In genomic region chr5:106722771-106723170, GRCm38 (mm10) we compare ENCODE assay signal across 22 mouse cellular contexts. TPM values are rescaled to one million over a fixed set of nuclear protein-coding genes. Genes with fewer than 3 reads are reported as not detected.
A peak's percentile ranks its signal among the peaks of the same experiment; 100 is the strongest.
DNase-seq lines count a peak whose midpoint lies in the region; ATAC-seq and TF ChIP-seq lines count a peak whose summit lies in the region.
"Had no signal": no experiment of that assay in that cellular context is flagged by ENCODE, and none has a peak within 500 bp of the region (broad histone marks: within the 10 kb centered on the region; RNA-seq: fewer than 3 reads in every experiment).

No protein-coding gene starts in this region.

- H3K9ac ChIP-seq in midbrain, embryonic 11.5 days (ENCODE audit: low read length) = no peak overlapping the region
- H3K9ac ChIP-seq in midbrain, embryonic 13.5 days (replicated peaks) = no peak overlapping the region
- no peak overlapping the region for H3K9ac ChIP-seq in MEL (ENCODE audit: control insufficient read depth, low read depth, low read length, poor library complexity, severe bottlenecking)

- H3K27me3 ChIP-seq in midbrain, embryonic 11.5 days (ENCODE audit: control insufficient read depth, insufficient read depth, low read length) = no peaks in the 10 kb centered on the region
- H3K27me3 ChIP-seq in midbrain, embryonic 13.5 days = no peaks in the 10 kb centered on the region
- H3K27me3 ChIP-seq in MEL (ENCODE audit: control insufficient read depth in 1 of 2, insufficient read depth in 2 of 2, low read length in 2 of 2) = no peaks in the 10 kb centered on the region
- H3K27me3 ChIP-seq: CH12.LX had no signal

- H3K9me3 ChIP-seq in midbrain, embryonic 11.5 days (ENCODE audit: control insufficient read depth, low read length) = no peaks in the 10 kb centered on the region
- no peaks in the 10 kb centered on the region for H3K9me3 ChIP-seq in midbrain, embryonic 13.5 days
- no peaks in the 10 kb centered on the region for H3K9me3 ChIP-seq in MEL (replicated peaks; ENCODE audit: insufficient read depth, low read length)
- H3K9me3 ChIP-seq: G1E had no signal

- 0 out of 4 replicates have a peak, but pooled peaks of 1 of the 2 experiments have one; percentile 29 for TF ChIP-seq EP300 in MEL (IDR thresholded peaks at IDR 0.05; ENCODE audit: low read depth in 1 of 2, low read length in 2 of 2)

- no peak overlapping the region for H3K4me3 ChIP-seq in midbrain, embryonic 11.5 days (ENCODE audit: low read depth, low read length)
- H3K4me3 ChIP-seq in midbrain, embryonic 13.5 days (replicated peaks) = no peak overlapping the region
- no peak overlapping the region for H3K4me3 ChIP-seq in MEL (ENCODE audit: control insufficient read depth in 1 of 2, insufficient read depth in 1 of 2, low read depth in 2 of 2, low read length in 2 of 2)

- DNase-seq in heart, adult 11 months = peak; percentile 55
- no peak for DNase-seq in heart, adult 9 months (ENCODE audit: low spot score in 2 of 2)
- DNase-seq in midbrain, embryonic 11.5 days (ENCODE audit: low spot score, missing footprints) = peak; percentile 77
- no peak for DNase-seq in MEL (ENCODE audit: low read depth, low spot score)
- no peak for DNase-seq in frontal cortex, postnatal 10 days (ENCODE audit: low spot score in 2 of 2)
- DNase-seq: adrenal gland, adult 2 months; adrenal gland, adult 8-10 months; adrenal gland, postnatal 10 days; adrenal gland, postnatal 14 days; adrenal gland, postnatal 25 days; adrenal gland, postnatal 36 days; B cell, adult 2 months; cerebellum, adult 11 months; cerebellum, adult 11-12 months; cerebellum, adult 18-20 months; cerebellum, adult 2 months had no signal

- TF ChIP-seq POLR2A in MEL (IDR thresholded peaks at IDR 0.05; ENCODE audit: control insufficient read depth in 1 of 2, insufficient read depth in 1 of 2, low read depth in 1 of 2, low read length in 2 of 2, poor library complexity in 1 of 2) = no peak

- H3K79me2 ChIP-seq in MEL (ENCODE audit: control insufficient read depth, insufficient read depth, low read length, poor library complexity) = no peaks in the 10 kb centered on the region

- WGBS in midbrain, embryonic 11.5 days = 82% methylated on average over 5 of the region's 5 CpGs
- WGBS in midbrain, embryonic 13.5 days = 82% methylated on average over 5 of the region's 5 CpGs

- H3K4me1 ChIP-seq in midbrain, embryonic 11.5 days (ENCODE audit: control insufficient read depth, insufficient read depth, low read length) = no peaks in the 10 kb centered on the region
- no peaks in the 10 kb centered on the region for H3K4me1 ChIP-seq in midbrain, embryonic 13.5 days (replicated peaks)
- peaks cover 0 to 5% of the 10 kb centered on the region in 2 experiments; a peak in 2 of 4 replicates for H3K4me1 ChIP-seq in MEL (ENCODE audit: control insufficient read depth in 1 of 2, insufficient read depth in 2 of 2, low read length in 2 of 2)

- TF ChIP-seq RAD21 in MEL (IDR thresholded peaks at IDR 0.05; ENCODE audit: low read depth, low read length) = no peak

- H3K36me3 ChIP-seq in midbrain, embryonic 11.5 days (ENCODE audit: control insufficient read depth, insufficient read depth, low read length) = no peaks in the 10 kb centered on the region
- no peaks in the 10 kb centered on the region for H3K36me3 ChIP-seq in midbrain, embryonic 13.5 days
- H3K36me3 ChIP-seq in MEL (ENCODE audit: control insufficient read depth in 1 of 2, insufficient read depth in 2 of 2, low read length in 2 of 2) = no peaks in the 10 kb centered on the region
- H3K36me3 ChIP-seq: G1E had no signal

- no peak for ATAC-seq in midbrain, embryonic 11.5 days (ENCODE audit: low FRiP score)
- ATAC-seq in midbrain, embryonic 13.5 days = no peak
- ATAC-seq: activated CD4-positive, CD25-positive, alpha-beta regulatory T cell, adult 4 months; CD4-positive, CD25-positive, alpha-beta regulatory T cell, adult 4 months; Patski had no signal

- no peak overlapping the region for H3K27ac ChIP-seq in midbrain, embryonic 11.5 days (ENCODE audit: low read depth, low read length)
- H3K27ac ChIP-seq in midbrain, embryonic 13.5 days = no peak overlapping the region
- H3K27ac ChIP-seq in MEL (ENCODE audit: control insufficient read depth, low read depth, low read length) = no peak overlapping the region

- no peak for TF ChIP-seq CTCF in MEL (IDR thresholded peaks at IDR 0.05 in 2 of 3, conservative IDR thresholded peaks at IDR 0.05 in 1 of 3; ENCODE audit: control insufficient read depth in 1 of 3, insufficient read depth in 1 of 3, low read depth in 2 of 3, low read length in 3 of 3, poor library complexity in 1 of 3, severe bottlenecking in 1 of 3)

- H3K4me2 ChIP-seq in midbrain, embryonic 11.5 days = no peak overlapping the region
- H3K4me2 ChIP-seq in midbrain, embryonic 13.5 days (replicated peaks) = no peak overlapping the region

TF ChIP-seq in MEL, 35 proteins besides CTCF, POLR2A, EP300 and RAD21:
- TF ChIP-seq MYB (IDR thresholded peaks at IDR 0.05; ENCODE audit: low read depth, low read length) (no peak), ETS1 (IDR thresholded peaks at IDR 0.05; ENCODE audit: low read depth, low read length) (0 out of 2 replicates have a peak, but pooled peaks have one; percentile 13)

RNA-seq across cellular contexts. Expression of gene Zfp644, which starts 25.7 kb away (rescaled TPM):
- polyA plus RNA-seq in midbrain, embryonic 11.5 days (2014; fragmentation: Nextera tagmentation; extraction: Ambion mirVana) = 77.6 and 89.9 TPM in 2 replicates
- polyA plus RNA-seq in midbrain, embryonic 13.5 days (2015; fragmentation: Nextera tagmentation; extraction: Ambion mirVana) = 84.5 and 89.7 TPM in 2 replicates
- 32.5 and 34.4 TPM in 2 replicates for total RNA-seq in MEL (2012; rRNA removed)
- polyA plus RNA-seq in MEL (2012; ENCODE audit: insufficient read depth in 1 of 2, insufficient read length in 2 of 2, low read depth in 1 of 2, low replicate concordance in 2 of 2, missing spikeins in 1 of 2) = 10 to 100 TPM; 23.4 to 72.3 TPM

Comparison
In these comparisons a context has a peak if more than half of its experiments do, and no peak if none do; other contexts are left out.
1. DNase-seq: peak in heart, adult 11 months (single experiment) and midbrain, embryonic 11.5 days (single experiment); none in heart, adult 9 months (0 of 2), MEL (single experiment) and frontal cortex, postnatal 10 days (0 of 2).